Mouse (Mus musculus): Measurements from ENCODE around the gene Ppil2.

Gene Ppil2

DNA sequence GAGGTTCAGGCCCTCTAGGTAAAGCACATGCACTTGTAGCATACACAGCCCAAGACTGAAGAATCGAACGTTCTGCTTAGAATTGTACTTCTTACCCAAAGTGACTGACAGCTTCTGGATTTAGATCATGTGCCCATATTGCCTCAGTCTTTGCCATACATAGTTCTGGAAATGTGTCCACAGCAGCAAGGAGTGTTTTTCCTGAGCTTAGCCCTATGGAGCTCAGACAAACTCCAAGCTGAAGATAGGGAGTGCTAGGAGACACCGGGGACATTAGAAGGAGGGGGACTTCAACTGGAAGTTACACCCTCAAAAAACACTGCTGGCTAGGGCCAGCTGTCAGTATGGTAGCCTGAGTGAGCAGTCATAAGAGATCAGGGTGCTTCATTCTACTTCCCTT, 70.3 kb downstream of the Ppil2 start:
- in situ Hi-C loops (cut with MboI, MseI) = no loop called here
